Mouse (Mus musculus): ENCODE measurements around the gene Usp33.
A peak's percentile ranks its signal among the peaks of the same experiment; 100 is the strongest.

Gene Usp33

GRCm38 (mm10) chr3:152333641-152334040 lies 12.6 kb upstream of the Usp33 start:
- TF ChIP-seq NANOG (IDR thresholded peaks at IDR 0.05; ENCODE audit: borderline replicate concordance, low read length) (no peak), POU5F1 (IDR thresholded peaks at IDR 0.05; ENCODE audit: borderline replicate concordance, low read length) (no peak), CTCF (conservative IDR thresholded peaks at IDR 0.05; ENCODE audit: low read length) (no peak)
- no peaks in the 10 kb centered on the region for H3K27me3 ChIP-seq (ENCODE audit: insufficient read depth, low read length)
- H3K9me3 ChIP-seq (ENCODE audit: low read length) = no peaks in the 10 kb centered on the region
- peaks cover 61% of the 10 kb centered on the region for H3K36me3 ChIP-seq (ENCODE audit: insufficient read depth, low read length)
- peaks cover 50% of the 10 kb centered on the region for H3K4me1 ChIP-seq (replicated peaks; ENCODE audit: low read depth, low read length)
- H3K4me3 ChIP-seq (replicated peaks; ENCODE audit: low read length) = no peak overlapping the region

DNA sequence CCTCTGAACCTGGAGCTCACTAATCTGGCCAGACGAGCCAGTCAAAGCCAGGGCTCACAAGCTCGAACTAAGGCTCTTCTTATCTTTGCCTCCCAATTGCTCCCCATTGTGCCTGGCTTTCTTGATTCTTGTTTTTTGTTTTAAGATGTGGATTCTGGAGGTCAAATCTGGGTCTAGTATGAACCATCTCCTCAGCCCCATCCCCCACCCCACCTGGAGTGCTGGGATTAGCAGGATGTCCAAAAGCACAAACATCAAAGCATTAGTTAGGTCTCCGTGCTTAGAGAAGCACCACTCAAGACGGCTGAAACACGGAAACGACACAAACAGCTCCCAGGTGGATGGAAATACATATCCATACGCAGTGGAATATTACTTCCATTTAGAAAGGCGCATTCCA lies 10.2 kb upstream of the Usp33 start:
- Histone ChIP-seq H3K27me3 (ENCODE audit: insufficient read depth, low read length) (no peaks in the 10 kb centered on the region), H3K4me3 (replicated peaks; ENCODE audit: low read length) (no peak overlapping the region), H3K4me1 (replicated peaks; ENCODE audit: low read depth, low read length) (peaks cover 67% of the 10 kb centered on the region), H3K9me3 (ENCODE audit: low read length) (no peaks in the 10 kb centered on the region), H3K36me3 (ENCODE audit: insufficient read depth, low read length) (peaks cover 64% of the 10 kb centered on the region)
- TF ChIP-seq NANOG (IDR thresholded peaks at IDR 0.05; ENCODE audit: borderline replicate concordance, low read length) (no peak), POU5F1 (IDR thresholded peaks at IDR 0.05; ENCODE audit: borderline replicate concordance, low read length) (no peak), CTCF (conservative IDR thresholded peaks at IDR 0.05; ENCODE audit: low read length) (no peak)

DNA sequence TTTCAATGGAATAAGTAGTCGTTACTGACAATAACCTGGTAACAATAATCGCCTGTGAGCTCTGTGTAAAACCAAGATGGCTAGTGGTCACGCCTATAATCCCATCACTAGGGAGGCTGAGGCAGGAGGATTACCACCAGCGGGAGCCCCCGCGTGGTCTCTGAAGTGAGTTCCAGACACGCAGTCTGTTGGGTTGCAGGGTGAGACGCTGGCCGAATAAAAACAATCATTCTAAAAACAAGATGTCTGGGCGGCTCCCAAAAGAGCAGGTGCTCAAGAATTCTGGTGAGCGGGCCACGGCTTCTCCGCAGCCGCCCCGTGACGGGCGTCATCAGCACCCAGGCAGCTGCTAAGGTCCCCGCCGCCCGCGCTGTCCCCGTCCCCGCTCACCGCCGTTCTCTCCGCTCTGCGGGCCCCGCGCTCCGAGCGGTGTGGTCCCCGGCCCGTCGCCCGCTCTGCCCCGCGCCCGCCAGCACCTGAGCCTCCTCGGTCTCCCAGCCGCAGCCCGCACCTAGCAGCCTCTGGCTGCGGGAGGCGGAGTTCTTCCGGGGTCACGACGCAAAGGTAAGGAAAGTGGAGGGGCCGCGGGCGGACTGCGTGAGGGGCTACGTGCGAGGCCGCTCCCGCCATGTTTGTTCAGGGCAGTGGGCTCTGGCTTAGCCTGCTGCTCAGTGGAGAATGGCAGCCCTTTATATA lies 6.3 kb upstream of the Usp33 start, which contains the start of gene Miga1:
Miga1 (minus strand) TSS at position 546 of the 696 bp plus-strand sequence.
- TF ChIP-seq CTCF (conservative IDR thresholded peaks at IDR 0.05; ENCODE audit: low read length) (no peak), POU5F1 (IDR thresholded peaks at IDR 0.05; ENCODE audit: borderline replicate concordance, low read length) (no peak), NANOG (IDR thresholded peaks at IDR 0.05; ENCODE audit: borderline replicate concordance, low read length) (no peak)
- no peaks in the 10 kb centered on the region for H3K9me3 ChIP-seq (ENCODE audit: low read length)
- peak within 1 kb of the TSS; percentile 86 for H3K4me3 ChIP-seq (replicated peaks; ENCODE audit: low read length)
- H3K27me3 ChIP-seq (ENCODE audit: insufficient read depth, low read length) = no peaks in the 10 kb centered on the region
- peaks cover 35% of the 10 kb centered on the region for H3K36me3 ChIP-seq (ENCODE audit: insufficient read depth, low read length)
- H3K4me1 ChIP-seq (replicated peaks; ENCODE audit: low read depth, low read length) = peaks cover 66% of the 10 kb centered on the region

DNA sequence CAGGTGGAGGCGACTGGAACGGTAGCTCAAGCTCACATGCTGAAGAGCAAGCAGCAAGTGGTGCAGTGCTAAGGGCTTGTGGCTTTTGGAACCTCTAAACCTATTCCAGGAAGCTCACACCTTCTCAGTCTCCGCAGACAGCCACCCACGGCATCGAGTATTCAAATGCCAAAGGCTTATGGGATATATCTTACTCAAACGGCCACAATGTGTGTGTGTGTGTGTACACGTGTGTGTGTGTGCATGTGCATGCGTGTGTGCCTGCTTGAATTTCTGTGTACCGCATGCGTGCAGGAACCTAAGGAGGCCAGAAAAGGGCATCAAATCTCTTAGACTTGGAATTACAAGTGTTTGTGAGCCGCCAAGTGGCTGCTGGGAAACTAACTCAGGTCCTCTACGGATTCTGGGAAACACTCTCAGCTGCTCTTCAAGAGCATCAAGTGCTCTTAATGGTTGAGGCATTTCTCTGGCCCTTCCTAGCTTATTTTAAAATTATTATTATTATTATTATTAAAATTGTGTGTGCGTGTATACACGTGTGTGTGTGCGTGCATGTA lies 3.2 kb upstream of the Usp33 start:
- H3K4me1 ChIP-seq (replicated peaks; ENCODE audit: low read depth, low read length) = peaks cover 56% of the 10 kb centered on the region
- no peaks in the 10 kb centered on the region for H3K27me3 ChIP-seq (ENCODE audit: insufficient read depth, low read length)
- TF ChIP-seq POU5F1 (IDR thresholded peaks at IDR 0.05; ENCODE audit: borderline replicate concordance, low read length) (no peak), CTCF (conservative IDR thresholded peaks at IDR 0.05; ENCODE audit: low read length) (no peak), NANOG (IDR thresholded peaks at IDR 0.05; ENCODE audit: borderline replicate concordance, low read length) (no peak)
- peaks cover 6% of the 10 kb centered on the region; the same call in 1 of the 2 replicates for H3K36me3 ChIP-seq (ENCODE audit: insufficient read depth, low read length)
- no peaks in the 10 kb centered on the region for H3K9me3 ChIP-seq (ENCODE audit: low read length)
- H3K4me3 ChIP-seq (replicated peaks; ENCODE audit: low read length) = no peak overlapping the region

DNA sequence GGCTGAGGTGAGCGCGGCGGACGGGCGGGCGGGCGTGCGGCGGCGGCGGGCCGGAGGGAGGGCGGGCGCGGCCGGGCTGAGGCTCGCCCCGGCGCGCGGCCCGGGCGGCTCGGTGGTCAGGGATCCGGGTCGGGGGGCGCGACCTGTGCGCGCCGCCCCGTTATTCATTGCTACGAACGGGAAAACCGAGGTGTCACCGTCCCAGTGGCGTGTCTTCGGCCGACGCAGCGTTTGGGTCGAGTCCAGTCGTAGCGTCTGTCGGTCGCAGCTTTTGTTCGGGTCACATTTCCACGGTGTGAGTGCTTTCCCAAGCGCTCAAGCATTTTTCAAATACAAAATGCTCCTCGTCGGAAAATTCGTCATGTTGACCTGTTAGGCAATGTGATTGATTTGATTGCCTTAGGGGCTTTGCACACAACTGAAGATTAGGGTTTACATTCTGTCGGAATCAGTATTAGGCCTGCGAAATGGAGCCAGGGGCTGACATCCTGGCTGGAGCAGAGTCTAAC lies 409 bp downstream of the Usp33 start:
- Histone ChIP-seq H3K4me3 (replicated peaks; ENCODE audit: low read length) (peak overlapping the region; percentile 83), H3K4me1 (replicated peaks; ENCODE audit: low read depth, low read length) (peaks cover 60% of the 10 kb centered on the region), H3K9me3 (ENCODE audit: low read length) (no peaks in the 10 kb centered on the region), H3K36me3 (ENCODE audit: insufficient read depth, low read length) (peaks cover 7% of the 10 kb centered on the region; the same call in 1 of the 2 replicates), H3K27me3 (ENCODE audit: insufficient read depth, low read length) (no peaks in the 10 kb centered on the region)
- TF ChIP-seq POU5F1 (IDR thresholded peaks at IDR 0.05; ENCODE audit: borderline replicate concordance, low read length) (no peak), CTCF (conservative IDR thresholded peaks at IDR 0.05; ENCODE audit: low read length) (no peak), NANOG (IDR thresholded peaks at IDR 0.05; ENCODE audit: borderline replicate concordance, low read length) (no peak)

DNA sequence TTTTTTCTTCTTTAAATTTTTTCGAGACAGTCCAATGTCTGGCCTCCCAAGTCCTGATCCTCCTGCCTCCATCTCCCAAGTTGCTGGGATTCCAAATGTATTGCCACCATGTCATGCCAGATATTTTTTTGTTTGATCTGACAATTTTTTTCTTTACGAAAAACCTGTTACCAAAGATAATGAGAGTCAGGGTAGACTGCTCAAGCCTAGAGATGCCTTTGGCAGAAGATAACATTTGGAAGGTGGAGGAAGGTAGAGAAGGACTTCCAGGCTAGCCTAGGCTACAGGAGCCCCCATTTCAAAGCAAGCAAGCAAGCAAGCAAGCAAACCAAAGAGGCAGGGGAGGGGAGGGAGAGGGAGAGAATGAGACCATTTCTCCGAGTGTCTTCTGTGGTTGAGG lies 949 bp downstream of the Usp33 start:
- H3K36me3 ChIP-seq (ENCODE audit: insufficient read depth, low read length) = peaks cover 7% of the 10 kb centered on the region; the same call in 1 of the 2 replicates
- peaks cover 55% of the 10 kb centered on the region for H3K4me1 ChIP-seq (replicated peaks; ENCODE audit: low read depth, low read length)
- peak overlapping the region; percentile 83 for H3K4me3 ChIP-seq (replicated peaks; ENCODE audit: low read length)
- TF ChIP-seq POU5F1 (IDR thresholded peaks at IDR 0.05; ENCODE audit: borderline replicate concordance, low read length) (no peak), NANOG (IDR thresholded peaks at IDR 0.05; ENCODE audit: borderline replicate concordance, low read length) (no peak), CTCF (conservative IDR thresholded peaks at IDR 0.05; ENCODE audit: low read length) (no peak)
- no peaks in the 10 kb centered on the region for H3K27me3 ChIP-seq (ENCODE audit: insufficient read depth, low read length)
- H3K9me3 ChIP-seq (ENCODE audit: low read length) = no peaks in the 10 kb centered on the region

DNA sequence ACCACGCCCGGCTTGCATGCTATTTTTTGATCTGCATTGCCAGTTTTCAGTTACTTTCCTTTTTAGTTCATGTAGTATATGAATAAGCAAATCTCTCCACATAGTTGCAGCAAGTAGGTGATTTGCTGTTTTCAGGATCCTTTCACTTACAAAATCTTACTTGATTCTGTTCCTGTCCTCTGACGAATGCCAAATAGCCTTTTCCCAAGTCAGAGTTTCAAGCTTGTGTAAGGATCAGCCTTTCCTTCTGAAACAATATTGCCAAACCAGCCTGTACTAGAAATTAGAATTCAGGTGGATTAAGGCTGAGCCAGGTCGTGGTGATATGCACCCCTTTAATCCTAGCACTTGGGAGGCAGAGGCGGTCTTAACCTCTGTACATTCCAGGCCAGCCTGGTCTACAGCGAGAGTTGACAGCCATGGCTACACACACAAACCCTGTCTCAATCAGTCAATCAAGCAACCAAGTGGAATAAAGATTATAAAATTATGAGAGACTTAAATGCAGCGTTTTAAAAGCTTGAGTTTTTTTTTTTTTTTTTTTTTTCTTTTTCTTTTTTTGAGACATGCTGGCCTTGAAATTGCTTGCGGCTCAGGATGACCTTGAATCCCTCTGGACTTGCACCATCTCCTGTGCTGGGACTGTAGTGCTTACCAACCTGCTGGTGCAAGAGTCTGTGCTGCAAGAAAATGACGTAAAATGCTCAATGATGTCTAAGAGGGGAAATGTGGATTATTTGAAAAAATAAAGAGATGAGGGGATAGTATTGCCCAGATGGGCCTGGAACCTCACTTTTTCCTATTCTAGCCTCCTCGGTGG lies 1.9 kb downstream of the Usp33 start:
- Histone ChIP-seq H3K27me3 (ENCODE audit: insufficient read depth, low read length) (no peaks in the 10 kb centered on the region), H3K4me1 (replicated peaks; ENCODE audit: low read depth, low read length) (peaks cover 45% of the 10 kb centered on the region), H3K9me3 (ENCODE audit: low read length) (no peaks in the 10 kb centered on the region), H3K36me3 (ENCODE audit: insufficient read depth, low read length) (peaks cover 7% of the 10 kb centered on the region; the same call in 1 of the 2 replicates), H3K4me3 (replicated peaks; ENCODE audit: low read length) (no peak overlapping the region)
- no peak for TF ChIP-seq CTCF (conservative IDR thresholded peaks at IDR 0.05; ENCODE audit: low read length)
- TF ChIP-seq POU5F1 (IDR thresholded peaks at IDR 0.05; ENCODE audit: borderline replicate concordance, low read length) = no peak
- no peak for TF ChIP-seq NANOG (IDR thresholded peaks at IDR 0.05; ENCODE audit: borderline replicate concordance, low read length)

DNA sequence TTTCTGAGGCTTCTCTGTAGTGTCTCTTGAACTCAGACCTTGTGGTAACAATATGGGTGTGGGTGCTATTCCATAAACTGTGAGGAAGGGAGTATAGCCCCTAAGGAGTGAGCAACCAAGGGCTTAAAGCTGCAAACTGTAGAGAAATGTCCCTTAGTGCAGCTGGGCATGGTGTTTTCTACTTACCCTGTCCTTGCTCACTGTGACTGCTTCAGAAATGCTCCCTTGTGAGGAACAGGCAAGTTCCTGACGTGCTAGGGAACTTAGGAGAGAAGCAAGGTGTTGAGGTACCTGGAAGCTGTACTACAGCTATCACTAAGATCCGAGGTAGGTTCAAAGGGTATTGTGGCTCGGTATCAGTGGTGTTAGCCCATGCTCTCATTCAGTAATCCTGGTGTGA lies 4.2 kb downstream of the Usp33 start:
- H3K9me3 ChIP-seq (ENCODE audit: low read length) = no peaks in the 10 kb centered on the region
- no peak for TF ChIP-seq NANOG (IDR thresholded peaks at IDR 0.05; ENCODE audit: borderline replicate concordance, low read length)
- no peak for TF ChIP-seq POU5F1 (IDR thresholded peaks at IDR 0.05; ENCODE audit: borderline replicate concordance, low read length)
- TF ChIP-seq CTCF (conservative IDR thresholded peaks at IDR 0.05; ENCODE audit: low read length) = no peak

More for the DNA sequence above, 4.2 kb downstream of the Usp33 start:
- Histone ChIP-seq H3K4me1 (replicated peaks; ENCODE audit: low read depth, low read length) (peaks cover 40% of the 10 kb centered on the region), H3K27me3 (ENCODE audit: insufficient read depth, low read length) (no peaks in the 10 kb centered on the region), H3K36me3 (ENCODE audit: insufficient read depth, low read length) (peaks cover 7% of the 10 kb centered on the region; the same call in 1 of the 2 replicates), H3K4me3 (replicated peaks; ENCODE audit: low read length) (no peak overlapping the region)
